Mouse (Mus musculus): Measurements from ENCODE around the gene Olfr6. TPM values are rescaled to one million over a fixed set of nuclear protein-coding genes. Genes with fewer than 3 reads are reported as not detected.
"Not testable (repeated sequence)": the region's sequence is repeated elsewhere in the genome, so short reads cannot be mapped to it uniquely, and the experiment has no call there.

Olfr6 gene
- polyA plus RNA-seq (2012): 0.01 TPM in 1 of 2 replicates, not detected in the other

DNA sequence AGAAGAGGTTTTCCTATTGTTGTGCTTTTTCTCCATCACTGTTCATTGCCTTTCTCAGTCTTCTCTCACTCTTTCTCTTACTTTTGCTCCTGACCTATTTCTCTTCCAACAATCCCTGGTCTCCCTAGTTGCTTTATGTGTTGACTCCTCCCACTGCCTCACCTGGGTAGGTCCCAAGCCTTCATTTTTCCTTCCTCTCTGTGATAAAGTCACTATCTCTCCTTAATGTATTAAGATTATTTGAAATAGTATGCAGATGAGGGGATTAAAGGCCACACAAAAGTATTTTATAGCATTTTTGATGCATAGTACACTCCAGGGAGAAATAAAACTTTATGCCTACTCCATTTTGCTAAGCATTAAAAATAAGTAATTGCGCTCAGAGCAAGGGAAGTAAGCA is at the start of gene Olfr6:
Olfr6 (minus strand) TSS at position 101 of the 400 bp plus-strand sequence.
- no peaks in the 10 kb centered on the region for H3K9me3 ChIP-seq (ENCODE audit: control insufficient read depth, low read length)
- H3K4me1 ChIP-seq (ENCODE audit: control insufficient read depth): no peaks in the 10 kb centered on the region
- no peaks in the 10 kb centered on the region for H3K27me3 ChIP-seq (ENCODE audit: control insufficient read depth)
- no peaks in the 10 kb centered on the region for H3K36me3 ChIP-seq (ENCODE audit: control insufficient read depth)
- TF ChIP-seq TAL1 (IDR thresholded peaks at IDR 0.05; ENCODE audit: low read length) (no peak), GATA1 (IDR thresholded peaks at IDR 0.05; ENCODE audit: low read length) (no peak)
- H3K4me3 ChIP-seq (replicated peaks): no peak within 1 kb of the TSS

DNA sequence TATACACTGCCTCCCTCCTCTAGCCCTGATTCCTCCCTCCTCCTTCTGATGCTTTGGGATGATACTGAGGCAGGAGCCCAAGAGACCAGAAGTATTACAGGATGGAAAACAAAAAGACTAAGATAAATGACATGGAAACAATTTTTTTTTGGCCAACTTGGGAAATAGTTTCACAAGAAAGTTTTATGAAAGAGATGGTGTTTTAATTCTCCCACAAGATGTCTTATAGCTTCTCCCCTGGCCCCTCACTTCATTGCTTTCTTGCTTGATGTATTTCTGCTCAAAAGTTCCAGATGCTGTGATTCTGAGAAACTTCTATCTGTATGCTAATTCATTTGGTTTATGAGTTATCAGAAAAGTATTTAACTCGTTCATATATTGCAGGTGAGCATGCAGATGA is 42.2 kb upstream of the Olfr6 start, which contains the start of gene Olfr2:
Olfr2 (minus strand) TSS at position 101 of the 400 bp plus-strand sequence.
- no peaks in the 10 kb centered on the region for H3K27me3 ChIP-seq (ENCODE audit: control insufficient read depth)
- H3K36me3 ChIP-seq (ENCODE audit: control insufficient read depth): no peaks in the 10 kb centered on the region
- TF ChIP-seq GATA1 (IDR thresholded peaks at IDR 0.05; ENCODE audit: low read length): no peak
- no peak for TF ChIP-seq TAL1 (IDR thresholded peaks at IDR 0.05; ENCODE audit: low read length)
- no peaks in the 10 kb centered on the region for H3K9me3 ChIP-seq (ENCODE audit: control insufficient read depth, low read length)
- H3K4me3 ChIP-seq (replicated peaks): no peak within 1 kb of the TSS
- H3K4me1 ChIP-seq (ENCODE audit: control insufficient read depth): no peaks in the 10 kb centered on the region

DNA sequence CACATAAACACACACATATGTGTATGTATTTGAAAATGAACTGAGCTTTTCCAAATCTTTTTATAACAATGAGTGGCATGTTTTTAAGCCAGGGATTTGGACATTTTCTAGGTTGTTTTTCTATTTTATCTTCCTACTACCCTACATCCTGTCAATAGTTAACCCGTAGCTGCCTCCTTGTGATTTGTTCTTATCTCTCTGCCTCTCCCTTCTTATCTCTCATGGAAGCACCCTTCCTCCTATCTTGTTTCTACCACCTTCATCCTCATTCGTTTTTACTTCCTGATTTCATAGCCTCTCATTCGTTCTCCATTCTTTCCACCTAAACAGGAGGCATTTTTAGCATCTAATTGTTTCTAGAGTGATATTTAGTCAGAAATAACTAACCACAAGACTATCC is 40.4 kb upstream of the Olfr6 start:
- Histone ChIP-seq H3K27me3 (ENCODE audit: control insufficient read depth) (no peaks in the 10 kb centered on the region), H3K36me3 (ENCODE audit: control insufficient read depth) (no peaks in the 10 kb centered on the region), H3K4me3 (replicated peaks) (no peak overlapping the region), H3K9me3 (ENCODE audit: control insufficient read depth, low read length) (no peaks in the 10 kb centered on the region), H3K4me1 (ENCODE audit: control insufficient read depth) (no peaks in the 10 kb centered on the region)
- TF ChIP-seq GATA1 (IDR thresholded peaks at IDR 0.05; ENCODE audit: low read length) (no peak), TAL1 (IDR thresholded peaks at IDR 0.05; ENCODE audit: low read length) (no peak)

DNA sequence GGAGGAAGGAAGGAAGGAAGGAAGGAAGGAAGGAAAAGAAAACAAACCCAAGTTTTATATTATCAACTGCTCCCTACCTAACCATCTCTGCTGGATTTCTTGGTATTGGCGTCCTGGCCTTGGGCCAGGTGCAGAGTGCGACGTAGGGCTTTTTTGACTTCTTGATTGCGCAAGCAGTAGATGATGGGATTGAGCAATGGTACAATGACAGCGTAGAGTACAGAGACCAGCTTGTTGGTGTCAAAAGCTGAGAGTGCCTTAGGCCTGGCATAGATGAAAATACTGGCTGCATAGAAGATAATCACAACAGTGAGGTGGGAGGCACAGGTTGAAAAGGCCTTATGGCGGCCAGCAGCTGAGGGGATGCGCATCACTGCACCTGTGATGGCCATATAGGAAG is 37.1 kb upstream of the Olfr6 start:
- H3K4me1 ChIP-seq (ENCODE audit: control insufficient read depth): no peaks in the 10 kb centered on the region
- H3K27me3 ChIP-seq (ENCODE audit: control insufficient read depth): no peaks in the 10 kb centered on the region
- no peak overlapping the region for H3K4me3 ChIP-seq (replicated peaks)
- no peaks in the 10 kb centered on the region for H3K9me3 ChIP-seq (ENCODE audit: control insufficient read depth, low read length)
- TF ChIP-seq TAL1 (IDR thresholded peaks at IDR 0.05; ENCODE audit: low read length) (no peak), GATA1 (IDR thresholded peaks at IDR 0.05; ENCODE audit: low read length) (no peak)
- H3K36me3 ChIP-seq (ENCODE audit: control insufficient read depth): no peaks in the 10 kb centered on the region

DNA sequence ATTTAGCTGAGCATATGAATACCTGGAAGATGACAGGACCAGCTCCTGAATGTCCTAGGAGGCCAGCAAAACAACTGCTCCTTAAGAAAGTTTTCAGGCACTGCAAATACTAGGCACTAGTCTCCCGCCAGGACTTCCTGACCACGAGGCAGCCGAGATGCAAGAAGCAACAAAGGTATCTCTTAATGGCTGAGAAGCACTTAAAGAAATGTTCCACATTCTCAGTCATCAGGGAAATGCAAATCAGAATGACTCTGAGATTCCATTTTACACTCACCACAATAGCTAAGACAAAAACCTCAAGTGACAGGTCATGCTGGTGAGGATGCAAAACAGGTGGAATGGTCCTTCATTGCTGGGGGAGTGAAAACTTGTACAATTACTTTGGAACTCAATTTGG is 21.5 kb upstream of the Olfr6 start:
- Histone ChIP-seq H3K4me3 (replicated peaks) (no peak overlapping the region), H3K4me1 (ENCODE audit: control insufficient read depth) (no peaks in the 10 kb centered on the region), H3K36me3 (ENCODE audit: control insufficient read depth) (no peaks in the 10 kb centered on the region), H3K27me3 (ENCODE audit: control insufficient read depth) (no peaks in the 10 kb centered on the region), H3K9me3 (ENCODE audit: control insufficient read depth, low read length) (peaks cover 6% of the 10 kb centered on the region; the same call in 1 of the 2 replicates)
- TF ChIP-seq TAL1 (IDR thresholded peaks at IDR 0.05; ENCODE audit: low read length) (no peak), GATA1 (IDR thresholded peaks at IDR 0.05; ENCODE audit: low read length) (no peak)

DNA sequence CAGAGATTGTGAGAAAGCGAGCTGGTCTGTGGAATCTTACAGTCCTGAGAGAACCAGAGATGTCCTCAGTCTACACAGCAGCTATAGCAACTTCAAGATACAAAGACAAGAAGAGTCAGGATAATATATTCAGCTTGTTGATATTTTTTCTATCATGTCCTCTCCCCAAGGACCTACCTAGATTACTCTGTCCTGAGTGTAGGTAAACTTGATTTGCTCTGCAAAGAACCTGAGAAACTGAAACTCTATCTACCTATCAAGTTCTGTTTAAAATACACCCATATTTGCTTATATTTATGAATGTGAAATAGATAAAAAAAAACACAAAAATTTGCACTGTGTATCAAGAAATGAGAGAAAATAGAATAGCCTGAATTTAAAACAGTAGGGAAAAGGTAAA is 11.6 kb upstream of the Olfr6 start, which contains the start of gene Olfr711:
Olfr711 (minus strand) TSS at position 101 of the 400 bp plus-strand sequence.
- Histone ChIP-seq H3K27me3 (ENCODE audit: control insufficient read depth) (no peaks in the 10 kb centered on the region), H3K4me1 (ENCODE audit: control insufficient read depth) (no peaks in the 10 kb centered on the region), H3K9me3 (ENCODE audit: control insufficient read depth, low read length) (no peaks in the 10 kb centered on the region), H3K4me3 (replicated peaks) (no peak within 1 kb of the TSS), H3K36me3 (ENCODE audit: control insufficient read depth) (no peaks in the 10 kb centered on the region)
- TF ChIP-seq TAL1 (IDR thresholded peaks at IDR 0.05; ENCODE audit: low read length): no peak
- no peak for TF ChIP-seq GATA1 (IDR thresholded peaks at IDR 0.05; ENCODE audit: low read length)

DNA sequence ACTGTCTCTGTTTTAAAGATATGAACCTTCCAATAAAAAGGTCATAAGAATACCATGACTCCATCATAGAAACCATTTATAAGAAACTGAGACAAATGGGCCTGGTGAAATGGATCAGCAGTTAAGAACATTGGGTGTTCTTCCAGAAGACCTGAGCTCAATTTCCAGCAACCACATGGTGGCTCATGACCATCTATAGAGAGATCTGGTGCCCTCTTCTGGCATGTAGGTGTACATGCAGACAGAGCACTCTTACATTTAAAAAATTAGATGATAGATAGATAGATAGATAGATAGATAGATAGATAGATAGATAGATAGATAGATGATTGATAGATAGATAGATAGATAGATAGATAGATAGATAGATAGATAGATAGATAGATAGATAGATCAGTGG is 3.8 kb upstream of the Olfr6 start:
- H3K36me3 ChIP-seq (ENCODE audit: control insufficient read depth); H3K4me1 ChIP-seq (ENCODE audit: control insufficient read depth); H3K4me3 ChIP-seq (replicated peaks); H3K9me3 ChIP-seq (ENCODE audit: control insufficient read depth, low read length); H3K27me3 ChIP-seq (ENCODE audit: control insufficient read depth): not testable (repeated sequence)

DNA sequence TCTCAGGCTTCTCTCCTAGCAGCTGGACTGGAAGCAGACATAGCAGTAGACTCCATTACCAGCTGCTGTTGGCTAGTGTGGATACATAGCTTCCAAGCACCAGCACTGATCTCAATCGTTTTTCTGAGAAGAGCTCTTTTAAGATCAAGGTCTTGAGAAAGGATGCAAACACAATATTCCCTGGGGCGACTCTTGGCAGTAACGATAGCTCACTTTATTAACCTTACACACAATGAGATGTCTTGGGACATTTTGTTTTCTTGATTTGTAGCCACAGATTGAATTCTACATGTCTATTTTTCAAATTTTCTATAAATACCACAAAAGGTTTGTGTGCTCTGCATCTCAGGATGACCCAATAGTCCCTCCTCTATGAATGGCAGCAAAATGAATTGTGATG is 15.5 kb downstream of the Olfr6 start, which contains the start of gene Olfr710:
Olfr710 (minus strand) TSS at position 101 of the 400 bp plus-strand sequence.
- Histone ChIP-seq H3K36me3 (ENCODE audit: control insufficient read depth) (no peaks in the 10 kb centered on the region), H3K9me3 (ENCODE audit: control insufficient read depth, low read length) (no peaks in the 10 kb centered on the region), H3K4me3 (replicated peaks) (no peak within 1 kb of the TSS), H3K4me1 (ENCODE audit: control insufficient read depth) (no peaks in the 10 kb centered on the region), H3K27me3 (ENCODE audit: control insufficient read depth) (no peaks in the 10 kb centered on the region)
- no peak for TF ChIP-seq TAL1 (IDR thresholded peaks at IDR 0.05; ENCODE audit: low read length)

DNA sequence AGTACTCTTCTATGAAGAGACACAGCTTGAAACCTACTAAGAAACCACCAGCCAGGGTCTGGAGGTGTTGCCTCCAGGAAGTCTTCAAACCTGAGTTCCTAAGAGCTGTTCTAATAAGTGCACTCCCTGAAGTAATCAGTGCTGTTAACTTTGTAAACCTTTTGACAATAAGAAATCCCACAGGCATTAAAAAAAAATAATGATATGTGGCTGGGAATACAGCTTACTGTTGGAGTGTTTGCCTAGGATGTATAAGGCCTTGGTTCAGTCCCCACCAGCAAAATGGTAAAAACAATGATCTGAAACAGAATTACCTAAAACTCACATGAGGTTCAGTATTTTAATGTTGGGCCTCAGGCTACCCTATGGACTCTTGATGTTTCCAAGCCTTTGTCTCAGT is 31.6 kb downstream of the Olfr6 start, which contains the start of gene Olfr709-ps1:
Olfr709-ps1 (minus strand) TSS at position 101 of the 400 bp plus-strand sequence.
- no peak for TF ChIP-seq GATA1 (IDR thresholded peaks at IDR 0.05; ENCODE audit: low read length)
- TF ChIP-seq TAL1 (IDR thresholded peaks at IDR 0.05; ENCODE audit: low read length): no peak
- no peaks in the 10 kb centered on the region for H3K4me1 ChIP-seq (ENCODE audit: control insufficient read depth)
- H3K27me3 ChIP-seq (ENCODE audit: control insufficient read depth): no peaks in the 10 kb centered on the region
- H3K9me3 ChIP-seq (ENCODE audit: control insufficient read depth, low read length): no peaks in the 10 kb centered on the region
- H3K36me3 ChIP-seq (ENCODE audit: control insufficient read depth): no peaks in the 10 kb centered on the region
- no peak within 1 kb of the TSS for H3K4me3 ChIP-seq (replicated peaks)

DNA sequence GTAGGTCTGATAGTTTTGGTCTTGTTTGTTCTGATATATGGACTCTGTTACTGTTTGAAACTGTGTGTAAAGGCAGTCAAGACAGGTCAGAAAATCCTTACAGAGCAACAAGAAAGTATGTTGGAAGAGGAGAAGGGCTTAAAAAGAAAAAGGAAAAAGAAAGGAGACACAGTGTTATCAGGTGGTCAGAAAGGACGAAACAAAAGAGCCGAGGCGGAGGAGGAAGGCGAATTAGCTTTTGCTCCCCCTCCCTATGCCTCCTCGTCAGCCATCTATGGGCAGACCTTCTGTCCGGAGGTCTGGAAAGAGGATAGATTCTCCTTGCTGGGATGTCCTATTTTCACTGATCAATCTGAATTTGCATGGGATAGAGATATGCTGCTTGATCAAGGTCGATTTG is 42.8 kb downstream of the Olfr6 start:
- H3K4me3 ChIP-seq (replicated peaks); H3K9me3 ChIP-seq (ENCODE audit: control insufficient read depth, low read length); H3K4me1 ChIP-seq (ENCODE audit: control insufficient read depth); H3K27me3 ChIP-seq (ENCODE audit: control insufficient read depth); H3K36me3 ChIP-seq (ENCODE audit: control insufficient read depth): not testable (repeated sequence)

Data from erythroblast, embryonic 14.5 days (primary cell).